Mouse (Mus musculus): Measurements from ENCODE around the gene Rwdd3.

DNA sequence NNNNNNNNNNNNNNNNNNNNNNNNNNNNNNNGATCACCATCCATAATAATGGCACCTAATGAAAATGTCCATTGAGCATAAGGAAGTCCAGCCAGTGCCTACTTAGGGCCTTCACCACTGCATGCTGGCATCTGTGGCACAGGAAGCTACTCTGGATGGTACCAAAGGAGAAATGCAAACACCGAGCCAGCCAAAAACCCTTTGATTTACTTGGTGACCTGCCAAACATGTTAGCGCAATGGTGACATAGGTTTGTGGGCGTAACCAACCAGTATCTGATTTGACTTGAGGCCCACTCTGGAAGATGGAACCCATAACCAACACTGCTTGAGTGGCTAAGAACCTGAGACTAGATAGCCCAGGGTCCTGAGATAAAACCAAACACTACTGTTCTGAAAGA is 13.7 kb upstream of the Rwdd3 start:
- TF ChIP-seq CTCF (IDR thresholded peaks at IDR 0.05; ENCODE audit: low read depth) (no peak), EP300 (IDR thresholded peaks at IDR 0.05; ENCODE audit: low read depth) (no peak)
